Mouse (Mus musculus): ENCODE measurements at regions not wholly inside any gene's neighbourhood (a gene's known extent, or its start where the extent isn't known, plus 50 kb on each side); places are given as distances from the start of the nearest gene placed in this dataset.

- DNase-seq (ENCODE audit: low read depth, low spot score): no peak
- Histone ChIP-seq H3K27ac (ENCODE audit: insufficient read depth, low read depth, low read length, poor library complexity, severe bottlenecking) (no peak overlapping the region), H3K4me1 (ENCODE audit: control insufficient read depth in 2 of 2, insufficient read depth in 2 of 2, low read length in 2 of 2, poor library complexity in 1 of 2) (peaks cover 5 to 19% of the 10 kb centered on the region in 2 experiments), H3K9ac (ENCODE audit: insufficient read depth, low read depth, low read length, poor library complexity, severe bottlenecking) (no peak overlapping the region), H3K9me3 (ENCODE audit: control insufficient read depth, insufficient read depth, low read depth, low read length) (no peaks in the 10 kb centered on the region), H3K36me3 (ENCODE audit: control insufficient read depth, insufficient read depth, low read length, poor library complexity, severe bottlenecking) (no peaks in the 10 kb centered on the region), H3K4me3 (ENCODE audit: insufficient read depth in 1 of 2, low read depth in 1 of 2, low read length in 2 of 2, poor library complexity in 1 of 2, severe bottlenecking in 1 of 2) (no peak overlapping the region)
- TF ChIP-seq ZC3H11A (IDR thresholded peaks at IDR 0.05; ENCODE audit: borderline replicate concordance, low read depth, low read length): no peak
- TF ChIP-seq CHD2 (IDR thresholded peaks at IDR 0.05; ENCODE audit: low read depth, low read length): no peak
- TF ChIP-seq ZNF384 (IDR thresholded peaks at IDR 0.05; ENCODE audit: low read depth, low read length): no peak
- TF ChIP-seq MAFK (IDR thresholded peaks at IDR 0.05; ENCODE audit: insufficient read depth, low read depth, low read length): no peak
- TF ChIP-seq HCFC1 (IDR thresholded peaks at IDR 0.05; ENCODE audit: borderline replicate concordance, insufficient read depth, low read length): no peak
- in situ Hi-C loops (cut with MboI; ENCODE audit: low sequenced_read_pairs in 2 of 2, unreplicated experiment in 2 of 2): no loop called here
Measured at GRCm38 (mm10) chr11:84697521-84697920, 121.8 kb downstream of the Mrm1 start.

GRCm38 (mm10) chr11:84692638-84693037, 126.7 kb downstream of the Mrm1 start:
- Histone ChIP-seq H3K4me3 (ENCODE audit: insufficient read depth in 1 of 2, low read depth in 1 of 2, low read length in 2 of 2, poor library complexity in 1 of 2, severe bottlenecking in 1 of 2) (no peak overlapping the region), H3K4me1 (ENCODE audit: control insufficient read depth in 2 of 2, insufficient read depth in 2 of 2, low read length in 2 of 2, poor library complexity in 1 of 2) (peaks cover 3 to 24% of the 10 kb centered on the region in 2 experiments), H3K36me3 (ENCODE audit: control insufficient read depth, insufficient read depth, low read length, poor library complexity, severe bottlenecking) (no peaks in the 10 kb centered on the region), H3K27ac (ENCODE audit: insufficient read depth, low read depth, low read length, poor library complexity, severe bottlenecking) (no peak overlapping the region), H3K9me3 (ENCODE audit: control insufficient read depth, insufficient read depth, low read depth, low read length) (no peaks in the 10 kb centered on the region), H3K9ac (ENCODE audit: insufficient read depth, low read depth, low read length, poor library complexity, severe bottlenecking) (no peak overlapping the region)
- in situ Hi-C loops (cut with MboI; ENCODE audit: low sequenced_read_pairs in 2 of 2, unreplicated experiment in 2 of 2): no loop called here
- DNase-seq (ENCODE audit: low read depth, low spot score): no peak
- no peak for TF ChIP-seq HCFC1 (IDR thresholded peaks at IDR 0.05; ENCODE audit: borderline replicate concordance, insufficient read depth, low read length)
- no peak for TF ChIP-seq CHD2 (IDR thresholded peaks at IDR 0.05; ENCODE audit: low read depth, low read length)
- no peak for TF ChIP-seq MAFK (IDR thresholded peaks at IDR 0.05; ENCODE audit: insufficient read depth, low read depth, low read length)
- no peak for TF ChIP-seq ZC3H11A (IDR thresholded peaks at IDR 0.05; ENCODE audit: borderline replicate concordance, low read depth, low read length)
- no peak for TF ChIP-seq ZNF384 (IDR thresholded peaks at IDR 0.05; ENCODE audit: low read depth, low read length)

- H3K9me3 ChIP-seq (ENCODE audit: control insufficient read depth, insufficient read depth, low read depth, low read length): no peaks in the 10 kb centered on the region
- no peak overlapping the region for H3K9ac ChIP-seq (ENCODE audit: insufficient read depth, low read depth, low read length, poor library complexity, severe bottlenecking)
- no peak for DNase-seq (ENCODE audit: low read depth, low spot score)
- H3K4me3 ChIP-seq (ENCODE audit: insufficient read depth in 1 of 2, low read depth in 1 of 2, low read length in 2 of 2, poor library complexity in 1 of 2, severe bottlenecking in 1 of 2): no peak overlapping the region
- peaks cover 2 to 16% of the 10 kb centered on the region in 2 experiments; a peak in 2 of 4 replicates for H3K4me1 ChIP-seq (ENCODE audit: control insufficient read depth in 2 of 2, insufficient read depth in 2 of 2, low read length in 2 of 2, poor library complexity in 1 of 2)
- H3K36me3 ChIP-seq (ENCODE audit: control insufficient read depth, insufficient read depth, low read length, poor library complexity, severe bottlenecking): no peaks in the 10 kb centered on the region
- TF ChIP-seq HCFC1 (IDR thresholded peaks at IDR 0.05; ENCODE audit: borderline replicate concordance, insufficient read depth, low read length) (no peak), ZNF384 (IDR thresholded peaks at IDR 0.05; ENCODE audit: low read depth, low read length) (no peak), MAFK (IDR thresholded peaks at IDR 0.05; ENCODE audit: insufficient read depth, low read depth, low read length) (no peak), ZC3H11A (IDR thresholded peaks at IDR 0.05; ENCODE audit: borderline replicate concordance, low read depth, low read length) (no peak), CHD2 (IDR thresholded peaks at IDR 0.05; ENCODE audit: low read depth, low read length) (no peak)
- no peak overlapping the region for H3K27ac ChIP-seq (ENCODE audit: insufficient read depth, low read depth, low read length, poor library complexity, severe bottlenecking)
- in situ Hi-C loops (cut with MboI; ENCODE audit: low sequenced_read_pairs in 2 of 2, unreplicated experiment in 2 of 2): no loop called here
Measured at GRCm38 (mm10) chr11:84691410-84692148, 127.7 kb downstream of the Mrm1 start.

GRCm38 (mm10) chr11:84686473-84686872, 132.8 kb downstream of the Mrm1 start:
- DNase-seq (ENCODE audit: low read depth, low spot score): no peak
- H3K27ac ChIP-seq (ENCODE audit: insufficient read depth, low read depth, low read length, poor library complexity, severe bottlenecking): no peak overlapping the region
- in situ Hi-C loops (cut with MboI; ENCODE audit: low sequenced_read_pairs in 2 of 2, unreplicated experiment in 2 of 2): no loop called here
- no peaks in the 10 kb centered on the region for H3K36me3 ChIP-seq (ENCODE audit: control insufficient read depth, insufficient read depth, low read length, poor library complexity, severe bottlenecking)
- no peak overlapping the region for H3K4me3 ChIP-seq (ENCODE audit: insufficient read depth in 1 of 2, low read depth in 1 of 2, low read length in 2 of 2, poor library complexity in 1 of 2, severe bottlenecking in 1 of 2)
- peaks cover 2 to 13% of the 10 kb centered on the region in 2 experiments; a peak in 2 of 4 replicates for H3K4me1 ChIP-seq (ENCODE audit: control insufficient read depth in 2 of 2, insufficient read depth in 2 of 2, low read length in 2 of 2, poor library complexity in 1 of 2)
- TF ChIP-seq ZNF384 (IDR thresholded peaks at IDR 0.05; ENCODE audit: low read depth, low read length): no peak
- no peak for TF ChIP-seq CHD2 (IDR thresholded peaks at IDR 0.05; ENCODE audit: low read depth, low read length)
- H3K9me3 ChIP-seq (ENCODE audit: control insufficient read depth, insufficient read depth, low read depth, low read length): no peaks in the 10 kb centered on the region
- no peak overlapping the region for H3K9ac ChIP-seq (ENCODE audit: insufficient read depth, low read depth, low read length, poor library complexity, severe bottlenecking)
